Mouse (Mus musculus) myocyte (in vitro differentiated cells): ENCODE results near the gene Hnrnpr.

Source experiments
- CEBPB ChIP-seq: IDR thresholded peaks from 2 replicates; pipeline ENCODE4 v1.6.1; 2011; ENCODE audit warnings: mild to moderate bottlenecking, moderate library complexity; ENCODE audit not compliant: poor library complexity, insufficient read depth, severe bottlenecking
- MAX ChIP-seq: IDR thresholded peaks from one replicate; pipeline ENCODE4 v1.6.1; 2011; ENCODE audit warnings: low read depth, mild to moderate bottlenecking, control low read depth
- MYOD1 ChIP-seq, 3 experiments: IDR thresholded peaks; one replicate each; pipeline ENCODE4 v1.6.1; 2011; ENCODE audit warnings: control low read depth in 2 of 3, low read depth in 2 of 3, mild to moderate bottlenecking in 2 of 3, moderate library complexity in 1 of 3; ENCODE audit not compliant: insufficient read length in 2 of 3, control insufficient read depth in 1 of 3
- MYOG ChIP-seq, 3 experiments: IDR thresholded peaks; one replicate each; pipeline ENCODE4 v1.6.1; 2011; ENCODE audit warnings: control low read depth in 2 of 3, low read depth in 2 of 3, mild to moderate bottlenecking in 2 of 3; ENCODE audit not compliant: insufficient read length in 2 of 3, control insufficient read depth in 1 of 3, insufficient read depth in 1 of 3
- POLR2A ChIP-seq: IDR thresholded peaks from one replicate; pipeline ENCODE4 v1.6.1; 2011; ENCODE audit warnings: low read depth, mild to moderate bottlenecking, control low read depth, moderate library complexity; ENCODE audit not compliant: insufficient read length
- POLR2AphosphoS2 ChIP-seq: IDR thresholded peaks from one replicate; pipeline ENCODE4 v1.6.1; 2011; ENCODE audit warnings: low read depth, control low read depth; ENCODE audit not compliant: insufficient read length
- REST ChIP-seq: IDR thresholded peaks from one replicate; pipeline ENCODE4 v1.6.1; 2011; ENCODE audit warnings: mild to moderate bottlenecking, control low read depth, moderate library complexity; ENCODE audit not compliant: insufficient read depth, insufficient read length
- SRF ChIP-seq: IDR thresholded peaks from one replicate; pipeline ENCODE4 v1.6.1; 2011; ENCODE audit warnings: low read depth; ENCODE audit not compliant: control insufficient read depth, insufficient read length
- TCF3 ChIP-seq: IDR thresholded peaks from one replicate; pipeline ENCODE4 v1.6.1; 2011; ENCODE audit warnings: low read depth, control low read depth; ENCODE audit not compliant: insufficient read length
- USF1 ChIP-seq: IDR thresholded peaks from one replicate; pipeline ENCODE4 v1.6.1; 2011; ENCODE audit warnings: low read depth, mild to moderate bottlenecking, control low read depth, moderate library complexity

DNA sequence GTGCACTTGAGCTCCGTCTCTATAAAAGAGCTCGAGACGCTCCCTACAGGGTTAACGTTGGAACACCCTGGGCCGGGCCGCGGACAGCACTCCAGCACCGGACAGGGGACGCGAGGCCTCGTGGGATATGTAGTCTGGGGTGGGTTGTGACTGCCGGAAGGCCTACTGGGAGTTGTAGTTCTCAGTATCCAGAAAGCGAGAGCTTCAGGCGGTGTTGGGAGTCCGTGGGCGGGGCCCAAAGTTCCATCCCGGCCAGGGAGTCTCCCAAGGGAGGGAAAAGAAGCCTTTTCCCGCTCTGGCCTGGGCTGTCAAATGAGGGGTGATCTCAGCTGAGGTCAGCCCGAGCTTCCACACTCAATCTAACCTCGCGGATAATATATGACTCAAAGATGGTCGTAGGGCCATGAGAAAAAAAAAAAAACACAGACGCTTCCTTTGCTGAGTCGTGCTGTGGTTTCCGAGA lies 25.4 kb upstream of the Hnrnpr start:
- TF ChIP-seq MYOG (IDR thresholded peaks at IDR 0.05; ENCODE audit: control insufficient read depth in 1 of 3, insufficient read depth in 1 of 3, insufficient read length in 2 of 3, low read depth in 2 of 3): no peak
- TF ChIP-seq USF1: no peak
- no peak for TF ChIP-seq POLR2AphosphoS2
- TF ChIP-seq MAX: no peak
- peak; percentile 64 for TF ChIP-seq POLR2A
- no peak for TF ChIP-seq CEBPB
- no peak for TF ChIP-seq SRF
- peak; percentile 14 for TF ChIP-seq REST
- TF ChIP-seq MYOD1 (IDR thresholded peaks at IDR 0.05; ENCODE audit: control insufficient read depth in 1 of 3, insufficient read length in 2 of 3, low read depth in 2 of 3): no peak
- TF ChIP-seq TCF3: no peak
